Mouse (Mus musculus) stomach, embryonic 14.5 days (tissue): ENCODE data around the gene Tyw1. TPM values are rescaled to one million over a fixed set of nuclear protein-coding genes. Genes with fewer than 3 reads are reported as not detected.

ENCODE experiments used
- ATAC-seq: fragments of 200-750 bp; cut with Nextera tagmentation; 2 replicates; pipeline ENCODE4 v1.8.0; 2017; ENCODE audit warnings: low read depth, moderate TSS enrichment; ENCODE audit not compliant: insufficient number of reproducible peaks, insufficient read depth, low FRiP score
- H3K27ac ChIP-seq: fragments of 300-500 bp; sonication (generic); 2 replicates; pipeline ENCODE4 v1.5.1; 2014; ENCODE audit warnings: mild to moderate bottlenecking, low read length, moderate library complexity, mixed read lengths
- H3K27me3 ChIP-seq: fragments of 300-500 bp; sonication (generic); 2 replicates; pipeline ENCODE4 v1.6.1; 2014; ENCODE audit warnings: low read length, control low read depth, mixed read lengths; ENCODE audit not compliant: control insufficient read depth, insufficient read depth
- H3K36me3 ChIP-seq: fragments of 300-500 bp; sonication (generic); 2 replicates; pipeline ENCODE4 v1.6.1; 2014; ENCODE audit warnings: mild to moderate bottlenecking, control low read depth, low read length, moderate library complexity, mixed read lengths; ENCODE audit not compliant: control insufficient read depth, insufficient read depth
- H3K4me1 ChIP-seq: fragments of 300-500 bp; sonication (generic); 2 replicates; pipeline ENCODE4 v1.6.1; 2014; ENCODE audit warnings: low read length, control low read depth, mixed read lengths; ENCODE audit not compliant: control insufficient read depth, insufficient read depth
- H3K4me2 ChIP-seq: fragments of 300-500 bp; sonication (generic); replicated peaks from 2 replicates; pipeline ENCODE4 v1.6.1; 2014; ENCODE audit warnings: low read depth, low read length, control low read depth
- H3K4me3 ChIP-seq: fragments of 300-500 bp; sonication (generic); 2 replicates; pipeline ENCODE4 v1.5.1; 2014; ENCODE audit warnings: low read depth, low read length, control low read depth
- H3K9ac ChIP-seq: fragments of 300-500 bp; sonication (generic); replicated peaks from 2 replicates; pipeline ENCODE4 v1.6.1; 2014; ENCODE audit warnings: low read depth, mild to moderate bottlenecking, control low read depth, low read length, moderate library complexity, mixed read lengths
- H3K9me3 ChIP-seq: fragments of 300-500 bp; sonication (generic); 2 replicates; pipeline ENCODE4 v1.6.1; 2016; ENCODE audit warnings: low read depth, low read length, control low read depth; ENCODE audit not compliant: control insufficient read depth
- WGBS: fragments of 180-500 bp; shearing (Covaris S2); extraction: QIAGEN DNeasy Blood & Tissue Kit; methylation state at CpG from one replicate; pipeline ENCODE4 v1.1.7; 2014; 5-methylcytosine and 5-hydroxymethylcytosine counted together
- polyA plus RNA-seq: library from polyadenylated mRNA; unstranded; fragments of >200 nt; fragmentation: Nextera tagmentation; extraction: Ambion mirVana; gene quantifications from 2 replicates; pipeline ENCODE4 v1.2.1, GENCODE M21; 2014

Tyw1 gene
- polyA plus RNA-seq, 1 experiment from 2014 or later, result 27.5 TPM

DNA sequence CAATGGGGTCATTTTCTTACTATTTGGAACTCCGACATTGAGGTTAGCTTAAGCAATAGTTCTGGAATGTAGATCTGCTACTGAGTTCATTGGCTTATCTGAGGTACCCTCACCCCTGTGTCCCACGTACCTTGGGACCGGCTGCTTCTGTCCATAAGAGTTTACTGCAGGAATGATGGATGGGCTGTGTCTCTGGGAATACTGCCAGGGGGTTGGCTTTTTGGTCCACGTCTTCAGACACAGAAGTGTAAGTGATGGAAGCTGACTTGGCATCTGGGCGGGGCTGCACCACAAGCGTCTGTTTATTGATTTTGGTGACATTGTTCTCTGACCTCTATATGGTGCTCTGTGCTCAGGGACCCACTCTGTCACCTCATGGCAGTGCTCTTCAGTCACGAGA is 55.4 kb downstream of the Tyw1 start:
- no peak overlapping the region for H3K9ac ChIP-seq
- H3K9me3 ChIP-seq, result no peaks in the 10 kb centered on the region
- no peaks in the 10 kb centered on the region for H3K4me1 ChIP-seq
- H3K36me3 ChIP-seq, result no peaks in the 10 kb centered on the region
- ATAC-seq, result no peak
- WGBS, result 38% methylated on average over 7 of the region's 7 CpGs
- H3K27ac ChIP-seq, result no peak overlapping the region
- H3K27me3 ChIP-seq, result no peaks in the 10 kb centered on the region
- H3K4me2 ChIP-seq, result no peak overlapping the region
- H3K4me3 ChIP-seq, result no peak overlapping the region

DNA sequence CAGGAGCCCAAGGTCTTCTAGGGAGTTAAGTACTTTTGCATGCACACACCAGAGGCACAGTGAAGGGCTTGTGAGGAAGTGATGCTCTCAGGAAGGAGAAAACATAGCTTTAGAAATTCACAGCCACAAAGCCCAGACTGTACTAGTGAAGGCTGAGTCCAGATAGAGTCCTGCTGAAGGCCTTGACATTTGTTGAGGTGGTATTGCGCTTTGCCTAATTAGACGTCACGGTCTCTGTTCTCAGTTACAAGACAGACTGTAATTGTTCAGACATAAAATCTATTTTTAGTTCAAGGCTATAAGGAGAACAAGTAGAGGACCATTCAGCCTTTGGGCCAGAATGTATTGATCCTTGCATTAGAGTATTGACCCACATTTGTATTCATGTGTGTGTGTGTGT is 58.1 kb downstream of the Tyw1 start:
- ATAC-seq, result no peak
- no peaks in the 10 kb centered on the region for H3K4me1 ChIP-seq
- no peak overlapping the region for H3K27ac ChIP-seq
- no peaks in the 10 kb centered on the region for H3K9me3 ChIP-seq
- H3K27me3 ChIP-seq, result no peaks in the 10 kb centered on the region
- no peak overlapping the region for H3K4me2 ChIP-seq
- WGBS, result 82% methylated on average over 3 of the region's 3 CpGs
- H3K36me3 ChIP-seq, result no peaks in the 10 kb centered on the region
- no peak overlapping the region for H3K4me3 ChIP-seq
- no peak overlapping the region for H3K9ac ChIP-seq

DNA sequence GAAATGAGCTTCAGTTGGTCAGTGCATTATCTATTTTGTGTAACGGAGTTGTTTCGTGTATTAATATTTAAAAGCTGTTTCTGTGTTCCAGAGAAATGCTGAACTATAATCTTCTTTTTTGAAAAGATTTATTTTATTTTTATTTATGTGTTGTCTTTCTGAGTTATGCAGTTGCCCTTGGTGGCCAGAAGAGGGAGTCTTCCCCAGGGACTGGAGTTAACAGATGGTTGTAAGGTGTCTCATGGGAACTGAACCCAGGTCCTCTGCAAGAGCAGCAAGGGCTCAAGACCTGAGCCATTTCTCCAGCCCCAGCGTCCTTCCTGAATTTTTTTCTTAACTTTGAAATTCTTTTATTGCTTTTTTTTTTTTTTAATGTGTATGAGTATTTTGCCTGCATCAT is 59.5 kb downstream of the Tyw1 start:
- no peak for ATAC-seq
- H3K9ac ChIP-seq, result no peak overlapping the region
- no peak overlapping the region for H3K27ac ChIP-seq
- no peak overlapping the region for H3K4me3 ChIP-seq
- no peaks in the 10 kb centered on the region for H3K27me3 ChIP-seq
- H3K4me1 ChIP-seq, result no peaks in the 10 kb centered on the region
- no peak overlapping the region for H3K4me2 ChIP-seq
- H3K9me3 ChIP-seq, result no peaks in the 10 kb centered on the region
- WGBS, result 94% methylated on average over 3 of the region's 3 CpGs
- no peaks in the 10 kb centered on the region for H3K36me3 ChIP-seq

DNA sequence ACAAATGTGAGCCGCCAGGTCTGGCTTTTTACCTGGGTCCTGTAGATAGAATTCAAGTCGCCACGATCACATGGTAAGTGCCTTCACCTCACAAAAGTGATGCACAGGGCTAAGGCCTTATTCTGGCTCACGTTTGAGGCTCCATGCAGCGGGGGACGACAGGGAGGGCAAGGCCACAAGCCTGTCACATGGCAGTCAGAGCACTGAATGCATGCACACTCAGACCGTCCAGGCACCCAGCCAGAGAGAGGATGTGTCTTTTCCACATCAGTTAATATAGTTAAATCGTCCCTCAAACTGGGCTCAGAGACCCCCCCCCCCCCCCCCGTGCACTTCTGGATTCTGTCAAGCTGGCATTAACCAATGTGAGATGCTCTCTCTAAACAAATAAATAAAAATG is 60.9 kb downstream of the Tyw1 start:
- Histone ChIP-seq H3K36me3 (no peaks in the 10 kb centered on the region), H3K9ac (no peak overlapping the region), H3K4me2 (no peak overlapping the region), H3K9me3 (no peaks in the 10 kb centered on the region), H3K27me3 (no peaks in the 10 kb centered on the region), H3K4me1 (no peaks in the 10 kb centered on the region), H3K4me3 (no peak overlapping the region), H3K27ac (no peak overlapping the region)
- WGBS, result 81% methylated on average over 9 of the region's 9 CpGs
- ATAC-seq, result no peak

DNA sequence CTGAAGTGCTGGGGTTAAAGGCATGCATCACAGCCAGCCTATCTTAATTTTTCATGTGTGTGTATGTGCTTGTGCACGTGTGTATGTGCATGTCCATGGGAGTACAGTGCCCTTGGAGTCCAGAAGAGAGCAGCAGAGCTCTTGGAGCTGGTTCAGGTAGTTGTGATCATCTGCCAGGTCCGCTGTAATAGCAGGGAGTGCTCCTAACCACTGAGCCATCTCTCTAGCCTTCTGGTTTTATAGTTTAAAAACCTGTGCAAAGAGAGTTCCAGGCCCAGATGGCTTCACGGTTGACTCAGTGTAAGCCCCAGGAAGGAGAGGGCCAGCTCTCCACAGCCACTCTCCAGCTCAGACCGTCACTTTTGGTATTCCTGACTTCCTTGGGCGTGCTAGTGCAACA is 64.4 kb downstream of the Tyw1 start:
- Histone ChIP-seq H3K27ac (no peak overlapping the region), H3K4me2 (no peak overlapping the region), H3K4me1 (no peaks in the 10 kb centered on the region), H3K9me3 (no peaks in the 10 kb centered on the region), H3K36me3 (no peaks in the 10 kb centered on the region), H3K4me3 (no peak overlapping the region), H3K9ac (no peak overlapping the region), H3K27me3 (no peaks in the 10 kb centered on the region)
- WGBS, result 92% methylated on average over 5 of the region's 5 CpGs
- ATAC-seq, result no peak

DNA sequence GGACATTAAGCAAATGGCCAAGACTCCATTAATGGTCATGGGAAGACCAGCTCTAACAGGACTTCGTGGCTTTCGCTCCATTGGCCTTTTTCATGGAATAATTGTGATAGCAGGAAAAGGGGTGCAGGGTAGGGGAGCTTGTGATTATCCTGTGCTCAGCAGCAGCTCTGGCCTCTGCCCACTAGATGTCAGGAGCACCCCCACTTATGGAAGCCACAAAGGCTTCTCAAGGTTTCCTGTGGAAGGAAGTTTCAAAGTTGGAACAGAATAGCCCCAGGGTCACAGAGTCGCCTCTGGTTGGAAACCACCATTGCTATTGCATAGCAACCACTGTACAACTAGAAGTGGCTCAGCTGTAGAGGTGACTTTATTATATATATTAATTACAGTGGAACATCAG is 65.1 kb downstream of the Tyw1 start:
- ATAC-seq, result no peak
- 82% methylated on average over 3 of the region's 3 CpGs for WGBS

DNA sequence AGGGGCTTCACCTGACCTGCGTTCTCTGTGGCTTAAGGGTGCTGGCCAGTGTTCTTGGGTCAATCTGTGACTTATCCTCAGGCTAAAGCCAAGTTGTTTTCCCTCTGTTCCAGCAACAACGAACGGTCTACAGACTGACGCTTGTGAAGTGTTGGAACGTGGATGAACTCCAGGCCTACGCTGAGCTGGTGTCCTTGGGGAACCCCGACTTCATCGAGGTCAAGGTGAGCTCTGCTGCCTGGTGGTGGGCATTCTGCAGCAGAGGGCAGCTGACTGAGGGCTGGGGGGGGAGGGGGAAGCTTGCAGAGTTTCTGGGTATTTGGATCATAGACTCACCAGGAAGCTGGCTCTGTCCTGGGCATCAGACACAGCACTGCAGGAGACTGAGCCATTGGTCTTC is 70.1 kb downstream of the Tyw1 start:
- ATAC-seq, result no peak
- 94% methylated on average over 8 of the region's 8 CpGs for WGBS
- no peaks in the 10 kb centered on the region for H3K4me1 ChIP-seq

More for the DNA sequence above, 65.1 kb downstream of the Tyw1 start:
- H3K36me3 ChIP-seq, result peaks cover 2% of the 10 kb centered on the region; the same call in 1 of the 2 replicates
- no peak overlapping the region for H3K4me3 ChIP-seq
- no peaks in the 10 kb centered on the region for H3K9me3 ChIP-seq
- no peak overlapping the region for H3K9ac ChIP-seq
- H3K4me2 ChIP-seq, result no peak overlapping the region
- no peak overlapping the region for H3K27ac ChIP-seq
- no peaks in the 10 kb centered on the region for H3K27me3 ChIP-seq
- no peaks in the 10 kb centered on the region for H3K4me1 ChIP-seq

DNA sequence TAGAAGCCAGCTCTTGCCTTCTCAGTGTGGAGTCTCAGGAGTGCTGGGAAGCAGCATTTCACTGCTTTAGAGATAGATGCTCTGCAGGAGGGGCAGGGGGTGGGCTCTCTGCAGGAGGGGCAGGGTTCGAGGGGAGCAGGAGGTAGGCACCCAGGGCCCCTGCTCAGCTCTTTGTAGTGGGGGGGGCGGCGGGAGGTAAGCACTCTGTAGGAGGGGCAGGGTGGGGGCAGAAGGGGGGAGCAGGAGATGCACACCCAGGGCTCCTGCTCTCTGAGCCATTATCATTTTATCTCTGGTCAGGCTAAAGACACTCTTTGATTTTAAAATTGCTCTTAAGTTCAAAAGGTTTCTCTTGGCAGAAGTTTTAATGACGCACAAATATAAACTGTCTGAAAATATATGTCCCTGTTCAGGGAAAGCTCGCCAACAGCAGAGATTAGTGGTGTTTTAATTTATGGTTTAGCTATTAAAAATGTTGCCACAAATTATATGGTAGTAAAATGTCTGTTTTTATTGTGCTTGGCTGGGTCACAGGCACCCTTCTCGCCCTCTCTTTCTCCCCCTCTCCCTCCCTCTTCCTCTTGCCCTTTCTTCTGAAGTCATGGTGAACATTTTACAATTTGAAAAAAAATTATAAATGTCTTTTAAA is 72.3 kb downstream of the Tyw1 start:
- Histone ChIP-seq H3K4me1 (no peaks in the 10 kb centered on the region), H3K36me3 (peaks cover 7% of the 10 kb centered on the region), H3K27ac (no peak overlapping the region), H3K4me2 (no peak overlapping the region), H3K9ac (no peak overlapping the region), H3K9me3 (no peaks in the 10 kb centered on the region), H3K27me3 (no peaks in the 10 kb centered on the region), H3K4me3 (no peak overlapping the region)
- ATAC-seq, result no peak
- WGBS, result 53% methylated on average over 6 of the region's 6 CpGs

More for the DNA sequence above, 70.1 kb downstream of the Tyw1 start:
- Histone ChIP-seq H3K4me2 (no peak overlapping the region), H3K36me3 (peaks cover 7% of the 10 kb centered on the region), H3K9me3 (no peaks in the 10 kb centered on the region), H3K27ac (no peak overlapping the region), H3K4me3 (no peak overlapping the region), H3K27me3 (no peaks in the 10 kb centered on the region), H3K9ac (no peak overlapping the region)

DNA sequence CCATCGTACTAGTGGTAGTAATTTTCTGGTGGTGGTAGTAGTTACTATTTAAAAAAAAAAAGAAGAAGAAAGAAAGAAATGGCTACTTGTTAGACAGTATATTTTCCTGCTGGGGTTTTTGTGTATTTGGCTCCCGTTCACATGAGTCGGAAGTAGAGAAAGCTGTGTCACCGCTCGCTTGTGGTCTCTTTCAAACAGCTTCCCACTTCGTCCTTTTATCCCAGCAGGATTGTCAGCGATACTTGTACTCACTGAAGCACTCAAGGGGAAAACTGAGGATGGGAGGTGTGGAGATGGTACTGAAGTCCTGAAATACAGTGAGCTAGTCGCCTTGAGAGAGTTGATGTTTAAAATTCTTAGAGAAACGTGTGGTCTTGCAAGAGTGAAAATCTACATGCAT is 72.9 kb downstream of the Tyw1 start:
- Histone ChIP-seq H3K4me3 (no peak overlapping the region), H3K27ac (no peak overlapping the region), H3K36me3 (peaks cover 7% of the 10 kb centered on the region), H3K4me2 (no peak overlapping the region), H3K27me3 (no peaks in the 10 kb centered on the region), H3K9me3 (no peaks in the 10 kb centered on the region), H3K9ac (no peak overlapping the region), H3K4me1 (no peaks in the 10 kb centered on the region)
- 85% methylated on average over 9 of the region's 9 CpGs for WGBS
- ATAC-seq, result no peak
